Comparison of ENCODE assay signal across 13 mouse cellular contexts in genomic region chr10:91430281-91430680, GRCm38 (mm10).
DNase-seq lines count a peak whose midpoint lies in the region; ATAC-seq and TF ChIP-seq lines count a peak whose summit lies in the region.
"Had no signal": no experiment of that assay in that cellular context is flagged by ENCODE, and none has a peak within 500 bp of the region (broad histone marks: within the 10 kb centered on the region; RNA-seq: fewer than 3 reads in every experiment).

No protein-coding gene starts in this region.

- no peak for ATAC-seq in embryonic facial prominence, embryonic 13.5 days (ENCODE audit: insufficient number of reproducible peaks, insufficient read depth, low FRiP score, low TSS enrichment, low read depth)
- ATAC-seq in intestine, postnatal 0 days: no peak
- ATAC-seq in intestine, embryonic 15.5 days: no peak
- no peak for ATAC-seq in midbrain, postnatal 0 days (ENCODE audit: low FRiP score)

- H3K9me3 ChIP-seq in embryonic facial prominence, embryonic 13.5 days: no peaks in the 10 kb centered on the region
- H3K9me3 ChIP-seq in embryonic facial prominence, embryonic 10.5 days: no peaks in the 10 kb centered on the region
- no peaks in the 10 kb centered on the region for H3K9me3 ChIP-seq in intestine, postnatal 0 days (ENCODE audit: control insufficient read depth)
- H3K9me3 ChIP-seq in intestine, embryonic 15.5 days: no peaks in the 10 kb centered on the region
- no peaks in the 10 kb centered on the region for H3K9me3 ChIP-seq in midbrain, embryonic 10.5 days (replicated peaks)
- H3K9me3 ChIP-seq in midbrain, postnatal 0 days (ENCODE audit: low read length): no peaks in the 10 kb centered on the region

- no peaks in the 10 kb centered on the region for H3K36me3 ChIP-seq in embryonic facial prominence, embryonic 13.5 days
- H3K36me3 ChIP-seq in embryonic facial prominence, embryonic 10.5 days (replicated peaks): no peaks in the 10 kb centered on the region
- H3K36me3 ChIP-seq in intestine, postnatal 0 days (ENCODE audit: control insufficient read depth, insufficient read depth): no peaks in the 10 kb centered on the region
- no peaks in the 10 kb centered on the region for H3K36me3 ChIP-seq in intestine, embryonic 15.5 days
- no peaks in the 10 kb centered on the region for H3K36me3 ChIP-seq in midbrain, embryonic 10.5 days
- no peaks in the 10 kb centered on the region for H3K36me3 ChIP-seq in midbrain, postnatal 0 days (ENCODE audit: insufficient read depth, low read length)

- no peak for DNase-seq in embryonic facial prominence, embryonic 10.5 days (ENCODE audit: low spot score)
- no peak for DNase-seq in midbrain, embryonic 10.5 days (ENCODE audit: low spot score)
- no peak for DNase-seq in midbrain, postnatal 0 days (ENCODE audit: low spot score)
- peak; percentile 23 for DNase-seq in telencephalon, adult 2 months (ENCODE audit: low read depth, low spot score)
- no peak for DNase-seq in adrenal gland, adult 18-20 months (ENCODE audit: low spot score in 2 of 2)
- DNase-seq: adrenal gland, postnatal 14 days; cerebellum, adult 11 months; kidney, adult 18-20 months; liver; retina, postnatal 1 day had no signal

- no peak overlapping the region for H3K9ac ChIP-seq in embryonic facial prominence, embryonic 13.5 days
- H3K9ac ChIP-seq in intestine, postnatal 0 days (ENCODE audit: low read depth, low read length): no peak overlapping the region
- H3K9ac ChIP-seq in intestine, embryonic 15.5 days: no peak overlapping the region
- no peak overlapping the region for H3K9ac ChIP-seq in midbrain, postnatal 0 days (replicated peaks; ENCODE audit: low read length, poor library complexity, severe bottlenecking)

- peaks cover 12% of the 10 kb centered on the region for H3K4me1 ChIP-seq in embryonic facial prominence, embryonic 13.5 days
- no peaks in the 10 kb centered on the region for H3K4me1 ChIP-seq in embryonic facial prominence, embryonic 10.5 days
- H3K4me1 ChIP-seq in intestine, postnatal 0 days (replicated peaks; ENCODE audit: control insufficient read depth, insufficient read depth, low read length): 0 out of 2 replicates have a peak, but pooled peaks cover 2% of the 10 kb centered on the region
- H3K4me1 ChIP-seq in intestine, embryonic 15.5 days (replicated peaks): no peaks in the 10 kb centered on the region
- H3K4me1 ChIP-seq in midbrain, embryonic 10.5 days: peaks cover 33% of the 10 kb centered on the region
- H3K4me1 ChIP-seq in midbrain, postnatal 0 days (ENCODE audit: insufficient read depth, low read length): no peaks in the 10 kb centered on the region

- H3K4me2 ChIP-seq in embryonic facial prominence, embryonic 13.5 days: 0 out of 2 replicates have a peak overlapping the region, but pooled peaks have one; percentile 7
- H3K4me2 ChIP-seq in intestine, postnatal 0 days (replicated peaks; ENCODE audit: low read depth): peak overlapping the region; percentile 30
- H3K4me2 ChIP-seq in intestine, embryonic 15.5 days (replicated peaks): no peak overlapping the region
- no peak overlapping the region for H3K4me2 ChIP-seq in midbrain, postnatal 0 days (ENCODE audit: low read depth, low read length, poor library complexity, severe bottlenecking)

- H3K4me3 ChIP-seq in embryonic facial prominence, embryonic 13.5 days: no peak overlapping the region
- no peak overlapping the region for H3K4me3 ChIP-seq in embryonic facial prominence, embryonic 10.5 days
- no peak overlapping the region for H3K4me3 ChIP-seq in intestine, postnatal 0 days (ENCODE audit: low read depth, low read length)
- no peak overlapping the region for H3K4me3 ChIP-seq in intestine, embryonic 15.5 days (replicated peaks)
- no peak overlapping the region for H3K4me3 ChIP-seq in midbrain, embryonic 10.5 days
- H3K4me3 ChIP-seq in midbrain, postnatal 0 days (ENCODE audit: low read depth, low read length): no peak overlapping the region

- 18% methylated on average over 5 of the region's 5 CpGs for WGBS in embryonic facial prominence, embryonic 13.5 days
- WGBS in embryonic facial prominence, embryonic 10.5 days: 61% methylated on average over 5 of the region's 5 CpGs
- WGBS in intestine, postnatal 0 days: 32% methylated on average over 5 of the region's 5 CpGs
- WGBS in intestine, embryonic 15.5 days: 24% methylated on average over 5 of the region's 5 CpGs
- WGBS in midbrain, embryonic 10.5 days: 54% methylated on average over 5 of the region's 5 CpGs
- WGBS in midbrain, postnatal 0 days: 18% methylated on average over 5 of the region's 5 CpGs

- 0 out of 2 replicates have a peak overlapping the region, but pooled peaks have one; percentile 44 for H3K27ac ChIP-seq in embryonic facial prominence, embryonic 13.5 days
- H3K27ac ChIP-seq in embryonic facial prominence, embryonic 10.5 days (replicated peaks): no peak overlapping the region
- H3K27ac ChIP-seq in intestine, postnatal 0 days (ENCODE audit: low read depth, low read length): no peak overlapping the region
- H3K27ac ChIP-seq in intestine, embryonic 15.5 days: no peak overlapping the region
- peak overlapping the region; percentile 66 for H3K27ac ChIP-seq in midbrain, embryonic 10.5 days (replicated peaks)
- H3K27ac ChIP-seq in midbrain, postnatal 0 days (ENCODE audit: low read depth, low read length): no peak overlapping the region

- no peak for TF ChIP-seq CTCF in intestine, postnatal 0 days (IDR thresholded peaks at IDR 0.05; ENCODE audit: low read depth)
- no peak for TF ChIP-seq CTCF in midbrain, postnatal 0 days (IDR thresholded peaks at IDR 0.05)

- H3K27me3 ChIP-seq in embryonic facial prominence, embryonic 13.5 days: peaks cover 16% of the 10 kb centered on the region
- no peaks in the 10 kb centered on the region for H3K27me3 ChIP-seq in embryonic facial prominence, embryonic 10.5 days (replicated peaks; ENCODE audit: low read depth, poor library complexity, severe bottlenecking)
- no peaks in the 10 kb centered on the region for H3K27me3 ChIP-seq in intestine, postnatal 0 days (replicated peaks; ENCODE audit: control insufficient read depth, insufficient read depth, low read length)
- no peaks in the 10 kb centered on the region for H3K27me3 ChIP-seq in intestine, embryonic 15.5 days (replicated peaks)
- no peaks in the 10 kb centered on the region for H3K27me3 ChIP-seq in midbrain, embryonic 10.5 days (ENCODE audit: low read depth, poor library complexity, severe bottlenecking)
- no peaks in the 10 kb centered on the region for H3K27me3 ChIP-seq in midbrain, postnatal 0 days (ENCODE audit: insufficient read depth, low read length)

Comparison
In these comparisons a context has a peak if more than half of its experiments do, and no peak if none do; other contexts are left out.
1. H3K27ac ChIP-seq: peak in embryonic facial prominence, embryonic 13.5 days (single experiment) and midbrain, embryonic 10.5 days (single experiment); none in embryonic facial prominence, embryonic 10.5 days (single experiment), intestine, postnatal 0 days (single experiment), intestine, embryonic 15.5 days (single experiment) and midbrain, postnatal 0 days (single experiment).
2. H3K4me2 ChIP-seq: peak in embryonic facial prominence, embryonic 13.5 days (single experiment) and intestine, postnatal 0 days (single experiment); none in intestine, embryonic 15.5 days (single experiment) and midbrain, postnatal 0 days (single experiment).